Mouse (Mus musculus): ENCODE data around the gene Gnao1. TPM values are rescaled to one million over a fixed set of nuclear protein-coding genes. Genes with fewer than 3 reads are reported as not detected.

Gene Gnao1
- polyA plus RNA-seq, 1 experiment = 10.4 TPM

DNA sequence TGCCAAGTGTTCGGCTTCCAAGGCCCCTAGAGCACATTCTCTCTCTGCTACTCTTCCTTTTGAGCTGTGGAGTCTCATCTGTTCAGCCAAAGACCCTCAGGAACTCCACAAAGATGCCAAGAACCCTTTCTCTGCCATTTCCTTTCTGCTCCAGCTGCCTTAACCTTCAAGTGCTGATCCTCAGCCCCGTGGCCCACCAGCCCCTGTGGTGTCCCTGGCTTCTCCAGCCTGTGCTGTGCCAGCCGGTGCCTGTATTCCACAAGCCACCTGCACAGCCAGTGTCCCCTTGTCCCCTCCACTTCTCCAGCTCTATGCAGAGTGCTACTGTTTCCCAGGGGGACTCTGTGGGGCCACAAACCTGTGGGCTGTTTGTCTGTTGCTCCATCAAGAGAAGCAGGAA, 83.8 kb downstream of the Gnao1 start:
- DNase-seq (ENCODE audit: low read depth) = no peak

DNA sequence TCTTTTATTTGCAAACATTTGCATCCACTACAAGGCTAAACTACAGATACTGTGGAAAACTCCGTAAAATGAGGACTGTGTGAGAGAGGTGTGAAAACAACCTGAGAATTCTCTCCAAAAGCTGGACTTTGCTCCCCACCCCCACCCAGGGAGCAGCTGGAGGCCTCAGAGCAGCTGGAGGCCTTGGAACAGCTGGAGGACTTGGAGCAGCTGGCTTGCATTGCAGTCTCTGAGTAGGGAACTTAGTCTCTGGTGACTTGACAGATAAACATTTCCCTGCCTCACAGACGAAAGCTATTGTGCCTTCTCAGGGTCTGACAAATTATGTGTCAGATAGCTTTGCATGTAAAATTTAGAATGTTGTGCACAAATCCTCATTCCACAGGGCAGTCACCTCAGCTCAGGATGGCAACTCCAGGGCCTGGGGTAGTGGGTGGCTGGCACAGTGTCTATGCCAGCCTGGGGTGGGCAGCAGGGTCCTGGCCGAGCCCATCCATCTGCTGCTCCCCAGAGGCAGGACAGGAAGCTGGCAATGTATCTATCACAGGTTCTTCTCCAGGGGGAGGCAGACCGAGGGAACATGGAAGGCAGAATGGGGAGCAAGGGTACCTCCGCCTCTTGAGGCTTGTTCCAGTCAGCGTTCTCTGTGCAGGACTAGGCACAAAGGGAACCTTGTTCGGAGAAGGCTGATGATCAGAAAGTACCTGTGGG, 87.2 kb downstream of the Gnao1 start:
- no peak for DNase-seq (ENCODE audit: low read depth)

DNA sequence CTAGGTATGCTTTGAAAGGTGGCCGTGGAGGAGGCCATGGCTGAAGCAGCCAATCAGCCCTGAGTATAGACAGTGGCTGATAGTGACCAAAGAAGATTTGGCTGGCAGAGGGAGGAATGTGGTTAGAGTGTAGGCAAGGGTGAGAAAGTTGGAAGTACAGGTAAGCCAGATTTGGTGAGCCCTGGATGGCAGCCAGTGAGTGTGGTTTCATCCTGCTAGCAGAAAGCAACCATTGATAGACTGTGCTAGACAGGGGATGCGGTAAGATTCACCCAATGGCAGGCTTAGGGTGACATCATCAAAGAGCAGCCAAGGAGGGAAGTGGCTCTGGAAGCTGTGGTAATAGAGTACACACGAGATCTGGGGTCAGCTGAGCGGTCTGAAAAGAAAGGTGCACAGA, 88.8 kb downstream of the Gnao1 start:
- DNase-seq (ENCODE audit: low read depth) = no peak

DNA sequence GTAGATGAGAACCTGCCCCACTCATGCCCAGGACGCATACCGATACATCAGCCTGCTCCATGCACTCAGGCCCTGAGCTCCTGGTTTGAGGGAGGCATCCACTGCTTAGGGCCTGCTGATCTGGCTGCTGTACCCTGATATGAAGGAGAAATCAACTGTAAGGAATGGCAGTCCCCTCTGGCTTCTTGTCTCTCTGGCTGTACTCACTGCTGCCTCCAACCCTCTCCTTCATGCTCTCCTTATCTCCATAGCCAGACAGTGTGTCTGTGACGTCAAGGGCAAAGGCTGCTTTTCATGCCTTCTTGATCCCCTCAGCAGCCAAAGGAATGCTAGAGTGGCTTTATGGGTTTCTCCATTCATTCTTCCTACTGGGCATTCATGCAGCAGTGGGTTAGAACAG, 92.3 kb downstream of the Gnao1 start:
- DNase-seq (ENCODE audit: low read depth) = no peak

DNA sequence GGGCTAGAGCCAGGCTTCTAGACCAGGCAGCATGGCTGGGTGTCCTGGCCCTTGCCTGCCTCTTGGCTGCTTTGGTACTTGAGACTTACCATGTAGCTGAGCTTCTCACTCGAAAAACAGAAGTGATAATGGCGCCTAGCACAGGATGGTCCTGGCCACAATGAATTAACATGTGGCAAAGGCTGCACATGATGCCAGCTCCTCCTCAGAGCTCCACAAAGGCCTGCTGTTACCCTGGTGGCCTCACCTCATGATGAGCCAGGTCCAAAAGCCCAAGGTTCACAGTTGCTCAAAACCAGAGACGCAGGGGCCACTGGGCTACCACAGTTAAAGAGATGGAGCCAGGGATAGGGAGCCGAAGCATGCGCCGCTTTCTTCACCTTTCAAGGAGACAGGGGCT, 97.2 kb downstream of the Gnao1 start:
- no peak for DNase-seq (ENCODE audit: low read depth)

DNA sequence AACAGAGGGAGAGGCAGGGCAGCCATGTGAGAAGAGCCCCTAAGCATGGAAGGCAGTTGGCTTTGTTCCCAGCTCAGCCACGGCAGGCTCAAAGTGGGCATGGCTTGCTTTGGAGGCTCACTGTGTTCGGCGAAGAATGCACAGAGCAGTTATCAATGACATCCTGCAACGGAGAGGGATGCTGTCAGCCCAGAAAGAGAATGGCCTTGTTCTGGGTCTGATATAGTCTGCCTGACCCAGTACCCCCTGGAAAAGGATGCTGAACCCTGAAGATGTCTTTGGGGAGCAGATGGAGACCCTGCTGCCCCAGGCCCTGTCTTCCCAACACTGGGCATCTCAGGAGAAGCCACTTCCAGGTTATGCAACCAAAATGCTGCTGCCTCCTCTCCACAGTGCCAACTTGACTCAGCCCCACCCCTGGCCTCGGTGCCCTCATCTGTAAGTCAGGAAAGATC, 98.2 kb downstream of the Gnao1 start:
- DNase-seq (ENCODE audit: low read depth) = no peak

DNA sequence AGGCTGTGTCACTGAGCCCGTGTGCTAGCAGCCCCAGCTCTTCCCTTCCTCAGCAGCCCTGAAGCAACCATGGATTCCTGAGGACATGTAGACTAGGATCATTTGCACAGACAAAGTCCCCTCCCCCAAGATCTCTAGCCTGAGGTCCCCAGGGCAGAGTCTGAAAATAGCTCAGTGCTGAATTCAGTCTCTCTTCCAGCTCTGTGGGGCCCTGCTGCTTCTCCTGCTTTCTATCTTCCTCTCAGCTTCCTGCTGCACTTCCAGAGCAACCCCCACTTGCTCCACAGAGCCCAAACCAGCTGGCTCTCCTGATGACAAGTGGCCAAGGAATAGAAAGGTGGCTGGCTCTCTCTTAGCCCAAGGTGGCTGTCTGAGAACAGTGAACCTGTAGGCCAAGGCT, 98.8 kb downstream of the Gnao1 start:
- no peak for DNase-seq (ENCODE audit: low read depth)

DNA sequence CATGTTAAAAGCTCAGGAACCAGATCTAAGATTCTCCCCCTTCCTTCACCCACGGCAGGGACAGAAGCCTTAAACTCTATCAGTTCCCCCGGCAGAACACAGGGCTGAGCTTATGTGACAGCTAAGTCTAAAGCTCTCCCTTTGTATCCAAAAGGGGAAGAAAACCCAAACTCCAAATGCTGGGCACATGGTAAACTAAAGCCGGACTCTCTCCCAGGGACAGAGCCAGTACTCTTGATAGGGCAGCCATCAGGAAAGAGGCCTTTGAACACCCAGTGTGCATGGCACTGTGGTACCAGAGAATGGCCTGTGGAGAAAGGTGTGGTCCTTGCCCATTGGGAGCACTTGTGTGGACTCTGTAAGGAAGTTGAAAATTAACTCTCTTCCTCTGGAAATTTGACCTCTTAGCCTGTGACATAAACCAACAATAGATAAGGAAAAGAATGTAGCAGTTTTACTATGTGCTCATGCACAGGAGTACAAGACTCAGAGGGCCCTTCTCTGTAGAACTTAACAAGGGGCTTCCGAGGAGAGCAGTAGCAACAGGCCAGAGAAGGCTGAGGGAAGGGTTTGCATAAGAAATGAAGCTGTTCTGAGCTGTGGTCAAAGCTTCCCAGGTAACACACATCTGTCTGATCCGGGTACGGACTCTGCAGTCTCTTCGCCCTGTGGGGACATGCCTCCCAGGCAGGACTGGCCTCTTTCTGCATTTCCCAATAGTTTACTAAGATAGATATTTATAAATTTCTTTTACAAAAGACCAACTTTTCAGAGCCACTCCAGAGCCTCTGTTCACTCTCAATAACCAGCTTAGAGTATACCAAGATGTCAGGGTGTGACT, 102.2 kb downstream of the Gnao1 start:
- no peak for DNase-seq (ENCODE audit: low read depth)

DNA sequence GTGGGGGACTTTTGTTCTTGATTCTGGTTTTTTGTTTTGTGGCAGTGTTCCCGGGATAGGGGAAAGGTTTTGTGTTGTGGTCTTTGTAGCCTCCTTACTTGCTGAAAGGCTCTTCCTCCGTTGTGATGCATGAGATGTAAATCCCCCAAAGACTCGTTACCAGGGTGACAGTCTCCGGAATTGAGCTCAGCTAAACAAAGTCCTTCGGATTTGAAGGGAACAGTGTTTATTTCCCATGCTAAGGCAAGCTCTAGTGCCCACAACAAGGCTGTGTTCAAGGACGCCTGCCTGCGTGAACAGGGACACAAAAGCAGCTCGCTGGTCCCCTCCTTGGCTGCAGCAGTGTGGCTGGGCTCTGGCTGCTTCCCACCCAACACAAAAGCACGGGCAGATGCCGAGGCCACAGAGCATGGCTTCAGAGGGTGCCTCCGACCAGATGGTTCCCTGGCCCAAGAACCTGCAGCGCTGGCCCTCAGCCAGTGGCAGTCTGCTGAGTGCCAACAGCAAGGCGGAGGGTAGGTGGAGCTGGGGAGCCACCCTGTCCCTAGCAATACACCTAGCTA, 108.2 kb downstream of the Gnao1 start:
- no peak for DNase-seq (ENCODE audit: low read depth)

DNA sequence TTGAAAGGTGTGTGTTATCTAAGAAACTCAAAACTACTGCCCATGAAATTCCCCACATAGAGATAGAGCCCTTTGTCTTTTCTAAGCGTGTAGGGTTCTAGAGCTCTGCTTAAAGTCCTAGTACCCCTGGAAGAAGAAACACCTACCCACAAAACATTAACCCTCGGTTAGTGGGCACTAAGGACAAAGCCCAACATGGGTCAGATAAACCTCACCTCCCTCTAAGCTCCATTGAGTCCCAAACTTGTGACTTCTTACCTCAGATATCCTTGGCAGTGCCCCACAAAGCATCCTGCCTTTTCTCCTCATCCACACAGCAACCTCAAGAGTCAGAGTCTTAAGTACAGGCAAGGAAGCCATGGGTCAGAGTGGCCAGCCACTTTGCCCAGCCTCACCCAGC, 108.8 kb downstream of the Gnao1 start:
- DNase-seq (ENCODE audit: low read depth) = no peak

DNA sequence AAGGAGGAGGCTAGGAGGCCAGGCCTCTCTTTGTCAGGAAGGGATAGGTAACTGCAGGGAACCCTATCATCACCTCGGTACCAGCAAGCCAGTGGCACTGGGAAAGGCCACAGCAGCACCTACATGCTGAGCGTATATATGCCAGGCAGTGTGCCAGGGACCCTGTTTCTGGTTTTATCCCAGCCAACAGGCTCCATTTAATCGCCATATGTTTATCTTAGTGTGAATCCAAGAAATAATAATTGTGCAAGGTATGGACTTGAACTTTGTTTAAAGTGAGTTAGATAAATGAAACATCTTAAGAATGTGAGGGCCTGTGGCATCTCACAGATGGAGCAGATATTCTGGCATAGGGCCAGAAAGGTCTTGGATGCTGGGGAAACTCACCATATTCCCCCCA, 109.7 kb downstream of the Gnao1 start:
- no peak for DNase-seq (ENCODE audit: low read depth)

DNA sequence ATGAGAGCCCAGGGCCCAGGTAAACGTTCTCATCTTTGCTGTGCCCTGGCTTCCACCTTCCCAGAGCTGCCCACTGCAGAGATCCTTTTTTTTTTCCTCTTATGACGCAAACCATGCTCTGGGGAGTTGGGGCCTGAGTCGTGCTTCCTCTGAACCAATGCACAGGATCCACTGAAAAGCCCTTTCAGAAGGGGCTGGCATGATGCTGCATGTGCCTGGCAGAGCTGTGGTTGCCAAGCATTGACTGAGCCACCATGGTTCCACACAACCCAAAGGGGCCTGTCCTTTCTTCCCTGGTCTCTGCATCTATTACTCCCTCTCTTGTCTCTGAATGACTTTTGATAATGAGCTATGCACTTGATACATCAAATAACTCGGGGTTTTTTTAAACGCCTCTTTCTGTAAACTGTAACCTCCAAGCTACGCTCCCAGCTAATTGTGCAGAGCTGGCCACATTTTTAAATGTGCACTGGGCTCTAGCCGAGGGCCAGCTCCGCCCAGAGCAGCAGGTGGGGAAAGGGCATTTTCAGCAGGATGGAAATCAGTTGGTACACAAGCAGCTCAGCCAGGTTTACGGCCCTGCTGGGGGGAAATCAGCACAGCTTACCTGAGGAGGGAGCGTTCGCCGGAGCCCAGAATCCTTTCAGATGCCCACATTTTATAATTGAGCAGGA, 110.3 kb downstream of the Gnao1 start:
- no peak for DNase-seq (ENCODE audit: low read depth)

DNA sequence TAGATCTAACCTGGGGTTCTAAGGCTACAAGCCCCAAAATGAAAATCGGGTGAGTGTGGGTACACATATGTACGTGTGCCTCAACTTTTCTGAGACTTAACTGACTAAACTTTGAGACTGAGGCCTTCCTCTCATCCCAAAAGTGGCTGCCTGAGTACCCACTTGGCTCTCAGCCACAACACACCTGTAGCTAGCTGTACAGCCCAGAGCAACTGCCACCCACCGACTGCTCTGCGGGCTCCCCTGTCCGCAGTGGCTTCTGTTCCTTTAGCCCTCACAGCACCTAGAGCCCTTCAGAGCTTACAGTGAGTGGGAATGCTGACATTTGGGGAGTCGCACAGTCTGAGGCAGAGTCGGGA, 110.8 kb downstream of the Gnao1 start:
- DNase-seq (ENCODE audit: low read depth) = no peak

DNA sequence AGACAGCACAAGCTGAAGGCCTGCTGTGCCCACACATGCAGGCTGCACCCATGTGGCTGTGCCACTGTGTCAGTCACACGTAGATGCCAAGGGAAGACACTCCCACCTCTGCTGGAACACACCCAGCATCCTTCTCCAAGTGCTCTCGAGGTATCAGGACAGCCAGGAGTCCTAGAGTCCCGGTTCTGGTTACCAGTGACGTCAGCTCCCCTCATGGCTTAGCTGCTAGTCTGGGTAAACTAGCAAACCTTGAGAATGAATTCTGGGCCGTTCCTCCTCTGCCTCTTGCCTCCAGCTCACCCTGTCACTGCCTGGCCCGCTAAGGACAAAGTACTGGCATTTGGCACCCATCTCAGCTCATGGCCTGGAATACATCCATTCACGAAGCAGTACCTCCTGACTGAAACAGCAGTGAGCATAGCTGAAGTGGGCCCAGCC, 114.2 kb downstream of the Gnao1 start:
- DNase-seq (ENCODE audit: low read depth) = no peak

DNA sequence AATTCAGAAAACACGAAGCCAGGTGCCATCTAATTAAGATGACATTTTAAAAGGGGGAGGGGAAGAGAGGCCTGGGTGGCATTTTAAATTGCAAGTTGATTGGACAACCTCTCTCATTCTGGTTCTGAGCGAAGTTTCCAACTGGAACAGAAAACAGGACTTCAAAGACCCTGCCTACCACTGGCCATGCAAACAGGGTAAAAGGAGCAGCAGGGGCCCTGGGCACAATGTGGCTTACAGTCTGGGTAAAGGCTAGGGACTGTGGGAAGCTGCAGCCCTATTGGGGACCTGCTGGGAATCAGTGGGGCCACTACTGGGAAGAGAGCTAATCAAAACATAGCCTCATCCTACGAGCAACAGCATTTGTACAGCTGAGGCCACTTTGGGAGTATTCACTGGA, 115.7 kb downstream of the Gnao1 start:
- no peak for DNase-seq (ENCODE audit: low read depth)

DNA sequence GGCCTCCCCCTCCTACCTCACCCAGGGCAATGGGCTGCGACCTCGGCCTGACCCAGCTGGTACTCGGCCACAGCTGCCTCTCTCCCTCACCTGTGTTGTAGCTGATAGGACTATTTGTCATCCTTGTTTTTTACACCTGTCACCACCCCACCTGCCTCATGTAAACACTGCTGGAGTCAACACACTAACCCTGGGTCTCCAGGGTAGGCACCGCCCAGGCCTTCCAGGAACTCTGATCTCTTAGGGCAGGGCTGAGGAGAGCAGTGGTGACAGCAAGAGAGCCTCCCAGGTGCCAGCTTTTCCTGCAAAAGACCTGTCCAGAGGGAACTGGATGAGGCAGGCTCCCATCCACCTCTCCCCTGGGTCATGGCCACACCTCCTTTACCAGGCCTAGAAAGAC, 119.5 kb downstream of the Gnao1 start:
- no peak for DNase-seq (ENCODE audit: low read depth)

DNA sequence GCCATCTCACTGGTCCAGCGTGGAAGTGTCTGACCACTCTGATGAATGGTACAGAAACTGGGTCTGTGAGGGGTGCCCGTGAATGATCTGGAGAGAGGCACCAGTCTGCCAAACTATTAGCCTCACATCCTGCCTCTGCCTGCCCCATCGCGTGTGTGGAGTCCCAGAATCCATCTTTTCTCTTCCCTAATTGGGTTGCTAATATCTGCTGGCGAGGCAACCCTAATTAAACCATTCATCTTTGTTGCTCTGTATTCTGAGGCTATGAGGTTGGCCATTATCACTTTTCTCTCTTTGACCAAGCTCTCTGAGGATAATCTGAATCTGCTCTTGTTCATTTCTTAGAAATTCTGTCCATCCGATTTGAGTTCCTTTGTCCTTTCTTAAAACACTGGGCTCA, 121.6 kb downstream of the Gnao1 start:
- DNase-seq (ENCODE audit: low read depth) = no peak

DNA sequence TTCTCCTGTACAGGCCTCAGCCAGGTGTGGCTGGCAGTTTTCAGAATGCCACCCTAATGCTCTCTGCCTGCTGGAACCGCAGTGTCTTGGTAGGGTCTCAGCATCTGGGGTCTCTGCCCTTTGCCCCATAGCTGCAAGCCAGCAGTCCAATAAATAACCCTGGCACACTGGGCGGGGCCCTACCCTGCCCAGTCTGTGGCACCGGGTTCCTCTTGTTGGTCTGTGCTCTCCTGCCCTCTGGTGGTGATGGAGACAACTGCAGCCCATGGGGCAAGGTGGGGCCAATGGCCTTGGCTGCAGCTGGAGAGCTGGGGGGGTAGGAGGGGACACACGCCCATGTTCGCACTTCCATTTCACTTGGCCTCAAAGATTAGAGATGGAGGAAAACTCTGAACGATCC, 123.1 kb downstream of the Gnao1 start:
- DNase-seq (ENCODE audit: low read depth) = no peak

DNA sequence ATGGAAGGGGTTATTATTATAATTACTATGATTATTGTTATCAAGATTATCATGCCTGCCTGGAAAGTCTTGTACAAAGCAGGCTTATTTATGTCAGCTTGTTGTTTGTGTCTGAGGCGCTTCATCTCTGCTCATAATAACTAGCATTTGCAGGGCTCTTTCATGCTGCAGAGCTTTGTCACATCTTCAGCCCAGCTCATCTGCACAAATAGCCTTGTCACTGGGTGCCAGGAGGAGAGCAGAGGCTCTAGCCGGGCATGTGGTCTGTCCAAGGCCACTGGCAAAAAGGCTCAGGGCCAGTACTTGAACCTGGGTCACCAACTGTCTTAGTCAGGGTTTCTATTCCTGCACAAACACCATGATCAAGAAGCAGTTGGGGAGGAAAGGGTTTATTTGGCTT, 123.5 kb downstream of the Gnao1 start:
- no peak for DNase-seq (ENCODE audit: low read depth)

DNA sequence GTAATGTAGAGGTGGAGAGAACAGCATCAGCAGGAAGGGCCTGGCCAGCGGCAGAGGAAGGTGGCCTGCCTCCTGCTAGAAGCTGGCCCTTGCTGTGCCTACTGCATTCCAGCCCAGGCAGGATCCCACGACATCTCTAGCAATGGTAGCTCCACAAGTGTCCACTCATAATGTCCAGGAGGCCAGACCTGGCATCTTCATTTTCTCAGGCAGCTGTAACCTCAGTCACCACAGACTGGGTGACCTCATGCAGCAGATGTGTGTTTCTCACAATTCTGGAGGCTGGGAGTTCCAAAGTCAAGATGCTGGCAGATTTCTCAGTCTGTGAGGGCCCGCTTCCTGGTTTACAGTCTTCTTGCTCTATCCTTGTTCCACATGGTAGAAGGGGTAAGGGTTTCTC, 128.4 kb downstream of the Gnao1 start:
- no peak for DNase-seq (ENCODE audit: low read depth)

DNA sequence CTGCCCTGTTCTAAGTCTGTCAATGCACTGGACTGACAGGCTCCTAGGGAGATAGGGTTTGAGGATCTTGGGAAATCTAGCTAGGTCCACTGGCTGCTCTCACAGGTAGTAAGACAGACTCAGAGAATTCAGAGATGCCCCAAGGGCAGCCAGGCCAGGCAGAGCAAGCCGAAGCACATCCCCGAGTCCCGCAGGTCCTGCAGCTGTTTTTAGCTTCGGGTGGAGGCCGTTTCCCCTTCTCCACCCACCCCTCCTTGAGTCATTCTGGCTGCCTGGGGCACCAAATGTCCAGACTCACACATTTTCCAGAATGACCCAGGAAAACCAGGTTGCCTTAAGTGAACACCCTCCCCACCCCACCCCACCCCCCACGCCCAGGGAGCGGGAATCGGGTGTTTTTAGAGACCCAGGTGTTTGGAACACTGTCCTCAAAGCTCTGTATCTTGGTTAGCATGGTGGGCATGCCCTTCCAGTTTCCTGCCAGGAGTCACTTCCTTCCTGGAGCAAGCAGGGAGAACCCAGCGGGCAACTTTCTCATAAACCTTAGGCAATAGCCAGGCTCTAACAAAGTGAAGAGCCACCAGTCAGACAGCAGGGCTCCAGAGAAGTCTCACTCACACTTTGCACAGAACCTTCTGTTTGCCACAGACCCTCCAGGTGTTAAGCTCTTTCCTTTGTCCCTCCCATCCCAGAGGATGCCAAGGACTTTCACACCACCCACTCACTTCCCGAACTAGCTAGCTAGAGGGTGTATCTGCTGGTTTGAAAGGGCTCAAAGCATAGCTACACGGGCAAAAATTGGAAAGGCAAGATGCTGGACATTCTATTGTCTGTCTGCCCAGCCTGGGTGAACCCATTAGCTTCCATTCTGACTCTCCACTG, 131.0 kb downstream of the Gnao1 start:
- no peak for DNase-seq (ENCODE audit: low read depth)

Data from gonadal fat pad, adult 2 months (tissue).